Mouse (Mus musculus) lung, postnatal 14 days (tissue): ENCODE results near the gene Kctd17.

ENCODE experiments used
- DNase-seq: peaks from one replicate; pipeline ENCODE4 v3.0.0; 2021

The Kctd17 gene

DNA sequence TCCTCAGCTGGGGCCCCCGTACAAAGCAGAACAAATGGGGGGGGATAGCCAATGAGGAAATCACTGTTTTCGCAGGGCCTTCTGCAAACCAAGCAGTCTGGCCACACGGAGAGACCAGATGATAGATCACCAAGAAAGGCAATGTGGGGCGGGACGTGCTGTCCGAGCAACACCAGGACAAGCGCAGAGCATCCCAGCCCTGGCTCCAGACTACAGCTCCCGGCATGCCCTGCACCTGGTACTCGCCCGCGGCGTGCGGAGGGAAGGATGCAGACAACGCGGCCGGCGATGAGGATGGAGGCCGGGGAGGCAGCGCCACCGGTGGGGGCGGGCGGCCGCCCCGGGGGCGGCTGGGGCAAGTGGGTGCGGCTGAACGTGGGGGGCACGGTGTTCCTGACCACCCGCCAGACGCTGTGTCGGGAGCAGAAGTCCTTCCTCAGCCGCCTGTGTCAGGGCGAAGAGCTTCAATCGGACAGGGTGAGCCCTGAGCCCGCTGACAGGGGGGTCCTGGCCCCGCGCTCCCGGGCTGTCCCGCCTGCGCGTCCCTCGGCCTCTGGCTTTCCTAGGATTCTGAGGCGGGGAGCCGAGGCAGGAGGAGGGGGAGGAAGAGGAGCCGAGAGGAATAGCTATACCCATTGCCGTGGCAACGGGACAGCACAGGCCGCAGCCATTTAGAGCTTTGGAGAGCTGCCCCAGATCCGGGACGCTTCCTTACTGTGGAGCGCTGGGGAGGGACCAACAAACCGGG lies at the start of gene Kctd17:
Kctd17 (plus strand) TSS at position 174 of the 748 bp plus-strand sequence.
- DNase-seq = peak; percentile 70

DNA sequence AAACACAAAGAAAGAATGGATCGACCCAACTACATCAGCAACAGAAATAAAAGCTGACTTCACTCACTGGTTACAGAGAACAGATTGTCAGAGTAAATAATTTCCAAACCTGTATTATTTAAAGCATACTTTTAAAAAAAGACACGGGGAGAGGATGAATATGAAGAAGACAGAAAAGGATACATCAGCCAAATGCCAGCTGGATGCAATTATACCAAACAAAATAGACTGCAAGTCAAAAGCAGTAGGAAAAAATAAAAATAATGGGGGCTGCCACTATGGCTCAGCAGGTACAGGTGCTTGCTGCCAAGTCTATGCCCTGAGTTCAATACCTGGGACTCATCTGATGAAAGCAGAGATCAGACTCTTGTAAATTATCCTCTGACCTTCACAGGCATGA lies 48.2 kb upstream of the Kctd17 start:
- no peak for DNase-seq

DNA sequence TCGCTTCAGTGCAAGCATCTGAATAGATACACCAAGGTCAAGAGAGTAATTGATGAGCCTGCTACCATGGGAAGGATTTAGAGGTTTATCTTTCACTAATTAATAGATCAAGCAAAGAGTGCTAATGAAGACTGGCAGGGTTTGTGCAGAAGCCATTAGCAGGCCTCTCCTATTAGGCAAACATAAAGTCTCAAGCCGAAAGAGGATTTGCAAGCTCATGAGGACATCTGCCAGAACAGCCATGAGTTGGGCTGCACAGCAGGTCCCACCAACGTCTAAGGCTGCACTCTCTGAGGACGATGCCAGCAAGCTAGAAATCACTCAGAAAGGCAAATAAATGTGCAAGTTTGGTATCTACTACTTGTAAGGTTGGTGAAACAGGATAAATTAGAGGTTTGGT lies 47.6 kb upstream of the Kctd17 start:
- no peak for DNase-seq

DNA sequence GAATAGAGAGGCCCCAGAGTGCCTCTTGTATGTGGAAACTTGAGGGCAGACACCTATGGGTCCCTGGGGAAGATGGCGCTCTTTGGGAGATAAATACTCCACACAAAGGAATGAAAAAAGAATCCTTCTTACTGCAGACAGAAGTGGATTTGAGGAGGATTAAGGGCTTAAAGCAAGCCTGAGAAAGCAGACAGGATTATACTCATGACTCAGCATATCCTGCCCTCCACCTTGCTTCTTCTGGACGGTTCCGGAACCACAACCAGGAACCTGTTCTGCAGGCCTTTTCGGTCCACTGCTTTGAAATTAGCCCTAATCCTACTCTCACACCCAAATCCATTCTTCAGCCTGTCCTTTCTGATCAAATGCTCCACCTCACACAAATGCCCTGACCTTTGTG lies 46.2 kb upstream of the Kctd17 start:
- no peak for DNase-seq

DNA sequence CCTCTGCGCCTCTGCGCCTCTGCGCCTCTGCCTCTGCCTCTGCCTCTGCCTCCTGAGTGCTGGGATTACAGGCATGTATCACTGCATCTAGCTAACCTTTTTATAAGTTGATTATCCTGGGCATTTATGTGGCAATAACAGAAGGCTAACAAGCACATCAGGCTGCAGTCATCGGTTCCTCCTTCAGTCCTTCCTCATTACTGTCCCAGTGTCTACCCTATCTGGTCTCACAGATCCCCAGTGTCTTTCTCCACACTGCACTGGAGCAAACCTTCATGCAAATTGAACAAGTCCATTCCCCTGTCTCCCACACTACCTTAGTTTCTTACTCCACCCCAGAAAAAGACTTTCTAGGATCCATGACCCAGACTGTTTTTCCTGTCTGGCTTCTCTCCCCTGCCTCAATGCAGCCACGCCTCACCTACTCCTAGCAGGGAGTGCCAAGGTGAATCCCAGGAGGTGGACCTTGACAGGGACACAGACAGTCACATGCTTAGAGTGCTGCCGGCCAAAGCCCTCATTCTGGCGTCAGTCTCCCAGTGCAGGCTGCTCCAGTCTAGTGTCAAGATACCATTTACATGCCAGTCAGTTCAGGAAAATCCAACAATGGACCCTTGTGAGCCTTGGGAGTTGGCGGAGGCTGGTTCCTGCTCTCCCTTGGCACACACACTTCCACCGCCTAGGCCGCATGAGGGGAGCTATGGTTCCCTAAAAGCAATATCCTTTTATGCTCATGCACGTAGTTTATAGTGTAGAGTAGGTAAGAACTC lies 44.7 kb upstream of the Kctd17 start:
- DNase-seq = no peak

DNA sequence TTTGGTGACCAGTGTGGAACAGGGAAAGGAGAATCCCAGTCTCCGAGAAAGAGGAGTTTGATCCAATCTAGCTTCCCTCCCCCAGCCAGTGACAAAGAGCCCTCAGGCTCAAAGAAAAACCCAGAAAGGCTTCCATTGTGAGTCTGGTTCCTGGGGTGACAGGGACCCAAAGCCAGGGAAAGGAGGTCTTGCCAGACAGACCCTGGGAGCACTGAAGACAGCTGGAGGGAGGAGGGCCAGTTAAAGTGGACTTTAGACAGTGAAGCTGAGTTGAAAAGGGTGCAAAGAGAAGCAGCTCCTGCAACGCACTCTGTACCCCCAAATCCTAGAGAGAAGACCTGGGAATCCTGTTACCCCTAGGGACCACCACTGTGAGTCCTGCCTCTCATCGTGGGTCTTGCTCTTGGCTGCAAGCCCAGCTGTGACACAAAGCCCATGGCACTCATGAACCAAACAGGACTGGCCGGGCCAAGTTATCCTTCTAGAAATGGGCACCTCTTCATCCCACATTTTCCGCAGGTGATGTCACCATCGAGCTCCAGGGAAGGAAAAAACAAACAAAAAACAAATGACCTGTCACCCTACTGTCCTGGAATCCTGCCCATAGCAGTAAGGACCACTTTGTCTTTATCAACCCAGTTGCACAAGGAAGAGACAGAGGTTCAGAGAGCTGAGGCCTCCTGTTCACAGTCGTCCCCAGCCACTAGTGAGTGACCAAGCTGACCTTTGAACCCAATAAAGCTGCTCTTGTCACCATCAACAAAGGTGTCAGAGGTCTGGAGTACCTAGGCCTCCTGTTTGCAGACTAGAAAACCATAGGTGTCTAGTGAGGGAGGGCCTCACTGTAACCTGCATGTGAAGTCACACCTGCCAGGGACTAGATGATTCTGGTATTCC lies 43.9 kb upstream of the Kctd17 start:
- DNase-seq = no peak

DNA sequence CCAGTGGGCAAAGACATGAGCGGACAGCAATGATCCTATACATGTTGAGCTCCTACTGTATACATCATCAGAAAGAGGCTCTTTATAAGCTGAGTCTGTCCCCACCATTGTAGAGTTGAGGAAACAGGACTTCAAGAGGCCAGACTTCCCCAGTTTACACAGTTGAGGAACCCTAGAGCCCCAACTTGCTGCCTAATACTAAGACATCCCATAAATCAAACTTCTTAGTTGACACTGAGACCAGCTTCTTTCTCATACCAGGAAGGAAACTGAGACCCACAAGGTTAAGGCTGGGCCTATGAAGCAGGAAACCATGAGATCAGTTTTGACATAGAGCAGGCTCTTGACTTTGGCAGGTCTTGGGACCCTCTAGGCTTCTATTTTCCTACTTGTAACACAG lies 42.8 kb upstream of the Kctd17 start:
- DNase-seq = no peak

DNA sequence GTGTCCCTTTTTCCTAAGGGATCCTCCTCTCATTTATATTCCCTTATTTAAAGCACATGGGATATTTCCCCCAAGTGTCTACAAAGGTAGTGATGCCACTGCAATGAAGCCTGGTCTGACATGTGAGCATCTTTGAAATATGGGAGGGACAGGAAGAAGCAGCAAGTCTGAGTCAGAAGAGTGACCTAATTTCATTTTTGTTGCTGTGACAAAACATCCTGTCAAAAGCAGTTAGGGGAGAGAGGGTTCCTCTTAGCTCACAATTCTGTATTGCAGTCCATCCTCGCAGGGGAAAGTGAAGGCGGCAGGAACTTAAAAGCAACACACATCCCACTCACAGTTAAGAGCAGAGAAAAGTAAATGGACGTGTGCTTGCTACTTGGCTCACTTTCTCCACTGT lies 37.5 kb upstream of the Kctd17 start:
- no peak for DNase-seq

DNA sequence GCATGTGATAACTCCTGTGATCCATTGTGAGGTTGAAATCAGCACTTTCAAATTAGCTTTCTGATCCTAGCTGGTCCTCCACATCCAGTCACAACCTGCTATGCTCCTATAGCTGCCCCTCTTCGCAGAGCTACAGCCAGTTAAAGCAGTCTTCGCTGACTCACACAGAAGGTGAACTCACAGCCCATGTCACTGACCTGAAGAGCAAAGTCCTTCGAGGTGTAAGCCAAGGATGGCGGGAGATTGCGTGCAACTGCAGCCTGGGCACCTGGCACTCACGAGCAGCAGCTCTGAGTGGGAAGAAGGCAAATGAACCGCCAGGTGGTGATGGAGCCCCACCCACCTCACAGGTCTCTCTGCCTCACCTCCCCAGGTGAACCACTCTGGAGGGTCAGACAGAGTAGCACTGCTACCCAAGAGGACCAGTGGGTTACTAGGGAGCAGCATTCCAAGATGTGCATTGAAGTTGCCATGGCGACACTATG lies 32.8 kb upstream of the Kctd17 start, which contains the start of gene Tex33:
Tex33 (minus strand) TSS at position 435 of the 485 bp plus-strand sequence.
- DNase-seq = no peak

DNA sequence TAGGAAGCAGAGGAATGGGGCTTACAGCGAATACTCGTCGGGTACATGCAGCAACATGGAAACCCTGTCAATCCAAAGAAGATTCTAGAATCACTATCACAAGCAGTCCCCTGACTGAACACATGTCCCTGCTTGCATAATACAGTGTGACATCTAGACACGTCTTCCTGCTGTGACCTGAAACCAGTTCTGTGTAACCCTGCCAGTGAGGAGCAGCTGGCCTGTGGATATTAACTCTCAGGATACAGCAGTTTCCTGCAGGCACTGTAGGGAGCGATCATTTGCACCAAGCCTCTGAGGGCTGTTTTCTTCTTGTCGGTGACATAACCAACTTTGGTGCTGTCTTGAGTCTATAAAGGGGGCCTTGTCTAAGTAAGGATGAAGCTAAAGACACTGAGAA lies 27.0 kb upstream of the Kctd17 start:
- DNase-seq = no peak

DNA sequence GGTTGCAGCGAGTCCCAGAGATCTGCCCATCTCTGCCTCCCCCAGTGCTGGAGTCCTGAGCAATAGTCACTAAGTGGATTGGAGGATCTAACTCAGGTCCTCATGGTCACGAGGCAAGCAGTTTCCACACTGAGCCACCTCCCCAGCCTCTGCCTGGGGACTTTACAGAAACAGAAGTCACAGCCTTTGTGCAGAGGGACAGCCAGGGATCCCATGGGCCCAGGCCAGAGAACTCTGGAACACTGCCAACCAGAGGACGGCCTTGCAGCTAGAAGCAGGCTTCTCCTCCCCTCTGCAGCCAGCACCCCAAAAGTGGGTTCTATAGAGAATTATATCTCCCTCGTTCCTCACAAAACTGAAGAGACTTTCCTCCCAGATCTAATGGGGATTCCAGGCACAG lies 26.4 kb upstream of the Kctd17 start:
- peak; percentile 74 for DNase-seq

DNA sequence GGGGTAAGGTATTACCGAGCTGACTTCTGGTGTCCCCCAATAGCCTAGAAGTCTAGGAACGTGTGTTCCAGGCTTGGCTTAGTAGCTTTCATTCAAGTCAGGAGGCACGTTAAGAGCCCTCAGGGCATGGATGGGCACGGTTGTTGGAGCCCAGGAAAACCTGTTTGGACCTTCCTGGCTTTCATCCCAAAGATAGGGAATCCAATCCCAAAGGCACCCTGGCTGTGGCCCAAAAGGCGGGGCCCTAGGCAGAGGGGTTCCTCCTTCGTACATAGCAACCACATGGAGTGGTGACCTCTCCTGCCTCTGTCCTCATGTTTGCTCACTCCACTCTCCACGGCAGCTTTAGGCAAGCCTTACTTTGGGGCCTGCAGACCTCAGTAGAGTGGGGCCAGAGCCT lies 25.9 kb upstream of the Kctd17 start:
- peak; percentile 82 for DNase-seq

DNA sequence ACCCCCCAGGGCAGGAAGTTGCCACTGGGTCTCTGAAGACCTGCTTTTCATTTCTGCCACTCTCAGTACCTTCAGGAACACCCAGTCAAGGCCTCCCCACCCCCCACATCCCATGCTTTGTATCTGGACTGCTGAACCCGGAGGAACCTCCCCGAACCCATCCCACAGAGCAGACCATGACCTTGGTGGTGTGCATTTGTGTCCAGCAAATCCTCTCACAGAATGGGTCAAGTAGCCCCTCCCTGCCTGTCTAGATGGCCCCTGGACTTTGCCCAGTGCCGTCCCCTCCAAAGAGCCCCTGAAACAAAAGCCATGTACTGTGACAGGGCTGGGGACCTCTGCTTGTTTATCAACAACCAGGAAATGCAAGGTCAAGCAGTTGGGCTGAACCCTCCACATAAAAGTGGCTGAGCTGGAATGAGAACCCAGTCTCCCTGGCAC lies 25.0 kb upstream of the Kctd17 start:
- DNase-seq = no peak

DNA sequence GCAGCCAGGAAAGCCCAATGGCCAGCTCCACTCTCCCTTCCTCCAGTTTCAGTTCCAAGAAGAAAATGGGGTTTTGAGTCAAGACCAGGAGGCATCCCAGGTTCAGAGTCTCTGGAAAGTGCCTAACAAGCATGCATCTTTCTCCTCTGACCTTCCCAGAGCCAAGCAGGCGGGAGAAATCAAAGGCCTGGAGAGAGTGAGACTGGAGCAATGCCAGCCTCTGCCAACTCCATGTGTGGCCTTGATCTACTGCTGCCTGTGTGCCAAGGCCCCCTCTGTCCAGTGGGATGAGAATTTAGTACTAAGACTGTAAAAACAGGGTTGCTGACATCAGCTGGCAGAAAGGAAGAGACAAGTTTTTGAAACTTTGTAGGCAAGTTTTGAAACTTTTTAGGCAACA lies 24.5 kb upstream of the Kctd17 start:
- DNase-seq = peak; percentile 45

DNA sequence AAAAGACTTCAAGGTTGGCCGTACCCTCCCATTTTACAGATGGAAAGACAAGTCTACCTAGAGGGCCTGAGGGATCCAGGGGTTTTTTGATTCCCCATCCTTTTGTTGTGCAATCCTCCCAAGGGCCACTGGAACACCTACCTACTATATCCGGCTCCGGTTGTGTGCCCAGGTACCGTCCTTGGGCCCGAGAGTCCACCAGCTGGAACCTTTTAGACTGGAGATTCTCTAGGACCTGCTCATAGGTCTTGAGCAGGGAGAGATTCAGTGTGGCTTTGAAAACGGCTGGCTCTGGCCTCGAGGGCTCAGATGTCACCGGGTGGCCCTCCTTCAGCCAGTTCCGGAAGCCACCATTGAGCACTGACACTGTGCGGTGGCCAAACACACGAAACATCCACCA lies 23.3 kb upstream of the Kctd17 start:
- DNase-seq = no peak

DNA sequence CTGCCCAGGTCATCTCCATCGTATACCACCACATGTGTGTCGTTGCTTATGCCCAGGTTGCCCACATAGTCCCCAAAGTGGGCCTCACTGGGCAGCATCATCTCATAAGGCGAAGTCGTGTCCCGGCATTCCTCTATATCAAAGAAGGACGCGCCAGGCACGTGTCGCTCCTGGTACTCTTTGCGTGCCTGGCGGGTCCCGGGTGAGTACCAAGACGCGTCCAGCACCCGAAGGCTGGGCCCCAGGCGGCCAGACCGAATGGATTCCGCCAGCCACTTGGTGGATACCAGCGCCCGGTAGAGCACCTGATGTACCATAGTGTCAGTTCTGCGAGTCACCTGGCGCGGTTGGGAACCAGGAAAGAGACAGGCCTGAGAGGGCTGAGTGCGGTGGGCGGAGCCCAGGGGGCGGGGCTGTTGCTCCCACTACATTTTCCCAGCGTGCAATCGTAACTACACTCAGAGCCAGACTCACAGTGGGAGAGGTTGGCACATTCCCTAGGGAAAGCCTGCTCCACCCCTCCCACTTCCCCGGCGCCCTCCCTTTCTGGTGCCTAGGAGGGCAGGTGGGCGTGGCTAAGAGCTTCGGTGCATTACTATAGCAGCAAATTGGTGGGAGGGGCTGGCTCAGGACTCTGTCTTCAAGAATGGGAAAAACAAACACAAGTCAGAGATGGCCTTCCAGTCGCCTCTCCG lies 22.7 kb upstream of the Kctd17 start, which contains the start of gene Tst:
Tst (minus strand) TSS at position 391 of the 695 bp plus-strand sequence.
- peak; percentile 94 for DNase-seq

DNA sequence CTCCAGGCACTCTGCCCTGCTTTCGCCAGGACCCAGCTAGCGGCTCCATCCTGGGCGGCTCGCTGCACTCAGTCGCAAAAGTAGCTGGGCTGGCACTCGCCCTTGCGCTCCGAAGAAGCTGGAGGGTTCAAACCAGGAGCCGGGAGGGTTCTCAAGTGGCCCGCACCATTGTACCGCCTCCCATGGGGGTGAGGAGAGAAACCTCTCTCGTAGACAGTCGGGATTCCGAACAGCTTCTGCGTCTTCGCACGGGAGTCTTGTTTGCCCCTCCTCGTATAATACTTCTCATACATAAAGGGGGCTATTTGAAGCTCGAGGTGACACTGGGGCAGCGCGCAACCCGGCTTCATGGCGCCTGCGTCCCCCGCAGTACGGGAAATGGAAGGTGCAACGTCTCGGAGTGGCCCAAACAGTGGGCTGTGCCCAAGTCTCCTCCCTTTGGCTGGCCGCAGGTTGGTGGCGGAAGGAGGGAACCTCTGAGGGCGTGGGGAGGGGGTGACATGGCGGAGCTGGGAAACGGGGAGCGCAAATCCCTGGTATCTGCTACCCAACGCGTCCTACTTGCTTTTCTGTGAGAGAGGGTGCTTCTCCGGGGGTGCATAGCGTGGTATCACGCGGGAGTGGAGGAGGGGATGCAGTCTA lies 21.9 kb upstream of the Kctd17 start, which contains the start of gene Mpst:
Mpst (plus strand) TSS at position 124 of the 642 bp plus-strand sequence.
- peak; percentile 90 for DNase-seq

DNA sequence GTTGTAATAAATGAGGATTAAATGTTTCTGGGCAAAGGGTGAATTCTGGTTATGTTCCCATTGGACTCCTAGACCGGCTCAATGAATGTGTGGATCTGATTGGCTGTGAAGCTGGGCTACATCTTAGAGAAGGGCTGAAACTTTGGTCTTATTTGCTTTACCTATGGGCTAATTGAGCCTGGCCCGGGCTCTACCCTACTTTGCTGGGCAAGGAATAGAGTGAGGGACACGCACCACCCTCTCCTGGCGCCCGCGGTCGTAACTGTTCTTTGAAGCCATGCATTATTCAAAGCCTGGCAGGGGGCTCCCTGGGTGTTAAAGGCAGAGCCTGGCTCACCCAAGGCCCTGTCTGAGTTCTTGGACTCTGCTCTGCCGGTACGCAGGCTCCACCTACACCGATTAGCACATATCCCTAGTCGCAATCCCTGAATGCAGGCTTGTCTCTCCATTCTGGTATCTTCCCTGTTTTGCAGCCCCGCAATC lies 18.8 kb upstream of the Kctd17 start:
- no peak for DNase-seq

DNA sequence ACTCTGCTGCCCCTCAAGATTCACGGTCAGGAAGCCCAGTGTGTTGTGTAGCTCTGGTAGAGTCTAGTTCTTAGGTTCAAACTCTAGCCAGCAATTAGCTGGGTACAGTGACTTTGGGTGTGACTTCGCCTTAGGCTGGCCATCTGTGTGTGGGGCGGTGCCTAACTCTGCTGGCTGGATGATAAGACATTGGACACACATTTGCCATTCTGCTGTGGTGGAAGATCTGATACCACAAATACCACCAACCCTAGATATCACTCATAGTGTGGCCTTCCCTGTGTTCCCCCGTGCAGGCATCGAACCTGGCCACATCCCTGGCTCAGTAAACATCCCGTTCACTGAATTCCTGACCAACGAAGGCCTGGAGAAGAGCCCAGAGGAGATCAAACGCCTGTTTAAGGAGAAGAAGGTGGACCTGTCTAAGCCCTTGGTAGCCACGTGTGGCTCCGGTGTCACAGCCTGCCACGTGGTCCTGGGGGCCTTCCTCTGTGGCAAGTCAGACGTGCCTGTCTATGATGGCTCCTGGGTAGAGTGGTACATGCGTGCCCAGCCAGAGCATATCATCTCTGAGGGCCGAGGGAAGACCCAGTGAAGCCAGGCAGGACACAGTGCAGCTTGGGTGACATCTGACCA lies 15.2 kb upstream of the Kctd17 start:
- DNase-seq = no peak

DNA sequence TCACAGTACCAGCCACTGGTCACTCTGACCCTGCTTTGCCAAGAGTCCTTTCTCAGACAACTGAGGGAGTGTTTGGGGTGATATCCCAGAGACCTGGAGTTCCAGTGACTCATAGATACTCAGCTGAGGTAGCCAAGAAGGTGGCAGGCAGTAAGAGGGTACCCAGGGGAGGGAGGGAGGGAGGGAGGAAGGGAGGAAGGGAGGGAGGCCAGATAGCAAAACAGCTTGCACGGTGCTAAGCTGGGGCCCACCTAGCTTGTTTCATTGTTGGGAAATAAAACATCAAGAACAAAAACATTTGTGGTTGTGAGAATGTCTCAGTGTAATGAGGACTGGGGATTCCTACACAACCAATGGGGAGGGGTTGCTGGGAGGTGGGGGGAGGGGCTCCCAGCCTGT lies 14.6 kb upstream of the Kctd17 start:
- DNase-seq = no peak

DNA sequence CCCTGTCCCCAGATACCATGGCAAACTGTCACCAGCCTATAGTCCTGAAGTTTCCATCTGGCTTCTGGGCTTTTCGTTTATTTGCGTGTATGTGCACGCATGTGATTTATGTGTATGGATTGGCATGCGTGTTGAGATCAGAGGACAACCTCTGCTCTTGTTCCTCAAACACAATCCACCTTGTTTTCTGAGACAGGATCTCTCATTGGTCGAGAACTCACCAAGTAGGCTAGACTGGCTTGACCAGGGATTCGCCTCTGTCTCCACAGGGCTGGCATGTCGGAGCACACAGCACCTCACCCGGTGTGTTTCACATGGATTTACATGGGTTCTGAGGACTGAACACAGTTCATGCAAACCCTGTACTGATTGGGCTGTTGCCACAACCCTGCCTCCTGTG lies 14.2 kb upstream of the Kctd17 start:
- DNase-seq = no peak
